32 mouse cellular contexts compared by ENCODE assay signal in the genomic region with DNA sequence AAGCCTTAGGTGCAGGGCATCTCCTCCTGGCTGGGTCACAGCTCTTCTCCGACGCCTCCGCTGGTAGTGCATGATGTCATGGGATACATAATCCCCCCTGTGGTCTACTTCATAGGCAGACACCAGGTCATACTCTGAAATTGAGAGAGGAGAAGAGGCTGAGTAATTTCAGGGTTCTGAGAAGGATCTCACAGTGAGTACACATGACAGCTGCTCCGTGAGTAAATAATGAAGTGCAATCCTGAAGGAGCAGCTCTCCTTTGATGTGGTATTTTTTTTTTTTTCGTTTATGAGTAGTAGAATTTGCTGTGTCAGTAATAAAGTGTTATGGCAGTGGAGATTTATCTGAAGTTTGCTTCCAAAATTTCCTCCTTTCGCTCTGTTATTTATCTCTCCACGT. TPM values are rescaled to one million over a fixed set of nuclear protein-coding genes. Genes with fewer than 3 reads are reported as not detected.
DNase-seq lines count a peak whose midpoint lies in the region; ATAC-seq lines count a peak whose summit lies in the region.
"Had no signal": no experiment of that assay in that cellular context is flagged by ENCODE, and none has a peak within 500 bp of the region (broad histone marks: within the 10 kb centered on the region; RNA-seq: fewer than 3 reads in every experiment).

No protein-coding gene starts in this region.

- H3K9me3 ChIP-seq in embryonic facial prominence, embryonic 14.5 days (ENCODE audit: control insufficient read depth, low read length) = no peaks in the 10 kb centered on the region
- H3K9me3 ChIP-seq in embryonic facial prominence, embryonic 10.5 days = no peaks in the 10 kb centered on the region
- H3K9me3 ChIP-seq in limb, embryonic 13.5 days = no peaks in the 10 kb centered on the region
- H3K9me3 ChIP-seq in limb, embryonic 10.5 days (replicated peaks) = no peaks in the 10 kb centered on the region
- H3K9me3 ChIP-seq: embryonic facial prominence, embryonic 12.5 days; forebrain, embryonic 10.5 days; forebrain, embryonic 13.5 days; heart, embryonic 10.5 days; heart, embryonic 13.5 days had no signal

- H3K9ac ChIP-seq in embryonic facial prominence, embryonic 14.5 days (ENCODE audit: low read depth, low read length) = no peak overlapping the region
- H3K9ac ChIP-seq in limb, embryonic 13.5 days = no peak overlapping the region
- H3K9ac ChIP-seq: embryonic facial prominence, embryonic 12.5 days; forebrain, embryonic 13.5 days; heart, embryonic 13.5 days; hindbrain, embryonic 14.5 days had no signal

- H3K27me3 ChIP-seq in embryonic facial prominence, embryonic 14.5 days (replicated peaks; ENCODE audit: control insufficient read depth, insufficient read depth, low read length) = peaks cover 12% of the 10 kb centered on the region
- H3K27me3 ChIP-seq in embryonic facial prominence, embryonic 10.5 days (replicated peaks; ENCODE audit: low read depth, poor library complexity, severe bottlenecking) = peaks cover 10% of the 10 kb centered on the region
- H3K27me3 ChIP-seq in limb, embryonic 13.5 days = peaks cover 18% of the 10 kb centered on the region
- peaks cover 11% of the 10 kb centered on the region for H3K27me3 ChIP-seq in limb, embryonic 10.5 days (ENCODE audit: low read depth, poor library complexity, severe bottlenecking)

- no peaks in the 10 kb centered on the region for H3K36me3 ChIP-seq in embryonic facial prominence, embryonic 14.5 days (ENCODE audit: control insufficient read depth, insufficient read depth, low read length)
- no peaks in the 10 kb centered on the region for H3K36me3 ChIP-seq in embryonic facial prominence, embryonic 10.5 days (replicated peaks)
- no peaks in the 10 kb centered on the region for H3K36me3 ChIP-seq in limb, embryonic 13.5 days
- no peaks in the 10 kb centered on the region for H3K36me3 ChIP-seq in limb, embryonic 10.5 days
- H3K36me3 ChIP-seq: embryonic facial prominence, embryonic 12.5 days; forebrain, embryonic 10.5 days; heart, embryonic 10.5 days; heart, embryonic 13.5 days had no signal

- H3K4me1 ChIP-seq in embryonic facial prominence, embryonic 14.5 days (ENCODE audit: control insufficient read depth, insufficient read depth, low read length) = no peaks in the 10 kb centered on the region; the same call in 1 of the 2 replicates
- H3K4me1 ChIP-seq in embryonic facial prominence, embryonic 10.5 days = peaks cover 8% of the 10 kb centered on the region
- H3K4me1 ChIP-seq in limb, embryonic 13.5 days = peaks cover 3% of the 10 kb centered on the region
- H3K4me1 ChIP-seq in limb, embryonic 10.5 days = peaks cover 7% of the 10 kb centered on the region
- H3K4me1 ChIP-seq: embryonic facial prominence, embryonic 12.5 days had no signal

- H3K4me2 ChIP-seq in embryonic facial prominence, embryonic 14.5 days (ENCODE audit: low read depth, low read length) = no peak overlapping the region
- H3K4me2 ChIP-seq in limb, embryonic 13.5 days (replicated peaks) = no peak overlapping the region
- H3K4me2 ChIP-seq: embryonic facial prominence, embryonic 12.5 days; forebrain, embryonic 13.5 days; heart, embryonic 13.5 days; hindbrain, embryonic 14.5 days had no signal

- peak; percentile 31 for DNase-seq in embryonic facial prominence, embryonic 14.5 days (ENCODE audit: low spot score)
- no peak for DNase-seq in embryonic facial prominence, embryonic 10.5 days (ENCODE audit: low spot score)
- DNase-seq in limb, embryonic 10.5 days (ENCODE audit: low spot score) = no peak
- DNase-seq in 3T3-L1 (ENCODE audit: low read depth, low spot score) (peak; percentile 33), NIH3T3 (ENCODE audit: low read depth) (peak; percentile 45)
- no peak for DNase-seq in frontal cortex, adult 2 months (ENCODE audit: extremely low spot score in 1 of 2, low spot score in 1 of 2)
- DNase-seq: adrenal gland, adult 8-10 months; adrenal gland, postnatal 25 days; B cell, adult 2 months; cerebellum, adult 18-20 months; cerebellum, adult 9-10 months; cerebellum, postnatal 14 days; gastrocnemius, postnatal 10 days; gastrocnemius, postnatal 36 days; heart, adult 2 months; heart, postnatal 14 days; heart, postnatal 4 days; kidney, adult 11 months had no signal

- no peak overlapping the region for H3K27ac ChIP-seq in embryonic facial prominence, embryonic 14.5 days (replicated peaks; ENCODE audit: low read depth, low read length)
- no peak overlapping the region for H3K27ac ChIP-seq in embryonic facial prominence, embryonic 10.5 days (replicated peaks)
- no peak overlapping the region for H3K27ac ChIP-seq in limb, embryonic 13.5 days
- no peak overlapping the region for H3K27ac ChIP-seq in limb, embryonic 10.5 days
- H3K27ac ChIP-seq: embryonic facial prominence, embryonic 12.5 days; forebrain, embryonic 10.5 days; forebrain, embryonic 13.5 days; heart, adult 2 months; heart, embryonic 10.5 days; heart, embryonic 13.5 days; hindbrain, embryonic 14.5 days; hindbrain, postnatal 0 days had no signal

- ATAC-seq in embryonic facial prominence, embryonic 14.5 days (ENCODE audit: low read depth) = no peak
- ATAC-seq in limb, embryonic 13.5 days (ENCODE audit: low FRiP score, low read depth) = 0 out of 2 replicates have a peak, but pooled peaks have one; percentile 6
- no peak for ATAC-seq in erythroid progenitor cell, adult 5-6 weeks (replicated peaks; ENCODE audit: low FRiP score, poor library complexity, severe bottlenecking)
- ATAC-seq: CD4-positive, CD25-positive, alpha-beta regulatory T cell, adult 4 months; forebrain, embryonic 13.5 days; forebrain, embryonic 16.5 days; hindbrain, postnatal 0 days; inflammation-experienced regulatory T-cells, adult 6 months had no signal

- 48% methylated on average over 7 of the region's 7 CpGs for WGBS in embryonic facial prominence, embryonic 14.5 days
- whole genome bisulfite sequencing in embryonic facial prominence, embryonic 10.5 days = 77% methylated on average over 7 of the region's 7 CpGs
- WGBS in limb, embryonic 13.5 days = 53% methylated on average over 7 of the region's 7 CpGs
- 67% methylated on average over 7 of the region's 7 CpGs for WGBS in limb, embryonic 10.5 days

- H3K4me3 ChIP-seq in embryonic facial prominence, embryonic 14.5 days (ENCODE audit: low read depth, low read length) = no peak overlapping the region
- no peak overlapping the region for H3K4me3 ChIP-seq in embryonic facial prominence, embryonic 10.5 days
- no peak overlapping the region for H3K4me3 ChIP-seq in limb, embryonic 13.5 days
- H3K4me3 ChIP-seq in limb, embryonic 10.5 days = no peak overlapping the region
- H3K4me3 ChIP-seq: embryonic facial prominence, embryonic 12.5 days; erythroblast, embryonic 14.5 days; forebrain, embryonic 10.5 days; forebrain, embryonic 13.5 days; heart, adult 2 months; heart, embryonic 10.5 days; heart, embryonic 13.5 days had no signal

RNA-seq across cellular contexts. Expression of gene Adamts16, which starts 5.4 kb away (rescaled TPM):
- polyA plus RNA-seq in embryonic facial prominence, embryonic 14.5 days (2014; fragmentation: Nextera tagmentation; extraction: Ambion mirVana) = 1.9 and 2.5 TPM in 2 replicates
- 0.33 and 0.36 TPM in 2 replicates for polyA plus RNA-seq in embryonic facial prominence, embryonic 10.5 days (2016; fragmentation: Nextera tagmentation; extraction: Ambion mirVana)
- 1.9 and 2.1 TPM in 2 replicates for polyA plus RNA-seq in limb, embryonic 13.5 days (2015; fragmentation: Nextera tagmentation; extraction: Ambion mirVana)
- polyA plus RNA-seq in limb, embryonic 10.5 days (2016; fragmentation: Nextera tagmentation; extraction: Ambion mirVana) = 1.5 and 1.9 TPM in 2 replicates
- 3.6 and 5.1 TPM in 2 replicates for polyA plus RNA-seq in frontal cortex, adult 2 months (2012; rRNA removed)
- total RNA-seq in erythroid progenitor cell, adult 5-6 weeks (2015; ENCODE audit: low replicate concordance) = not detected in 2 replicates
- total RNA-seq in erythroid progenitor cell, adult 5-6 weeks (2017; ENCODE audit: low replicate concordance) = not detected in 2 replicates
- total RNA-seq: granulocyte monocyte progenitor cell, adult 5-6 weeks; heart, adult 2 months had no signal
- polyA plus RNA-seq: CD4-positive, CD25-positive, alpha-beta regulatory T cell, adult 4 months; erythroblast, embryonic 14.5 days; inflammation-experienced regulatory T-cells, adult 6 months had no signal

Comparison
In these comparisons a context has a peak if more than half of its experiments do, and no peak if none do; other contexts are left out.
1. DNase-seq: peak in embryonic facial prominence, embryonic 14.5 days (single experiment), 3T3-L1 (single experiment) and NIH3T3 (single experiment); none in embryonic facial prominence, embryonic 10.5 days (single experiment), limb, embryonic 10.5 days (single experiment) and frontal cortex, adult 2 months (0 of 2).